Mouse (Mus musculus) frontal cortex, adult (tissue): ENCODE measurements at regions not wholly inside any gene's neighbourhood (a gene's known extent, or its start where the extent isn't known, plus 50 kb on each side); places are given as distances from the start of the nearest gene placed in this dataset.
A peak's percentile ranks its signal among the peaks of the same experiment; 100 is the strongest.

Experiments used
- ATAC-seq: cut with Nextera tagmentation; 2 replicates; pipeline ENCODE4 v1.9.2; 2017; ENCODE audit warnings: mild to moderate bottlenecking, moderate library complexity, mixed read lengths; ENCODE audit not compliant: low TSS enrichment

DNA sequence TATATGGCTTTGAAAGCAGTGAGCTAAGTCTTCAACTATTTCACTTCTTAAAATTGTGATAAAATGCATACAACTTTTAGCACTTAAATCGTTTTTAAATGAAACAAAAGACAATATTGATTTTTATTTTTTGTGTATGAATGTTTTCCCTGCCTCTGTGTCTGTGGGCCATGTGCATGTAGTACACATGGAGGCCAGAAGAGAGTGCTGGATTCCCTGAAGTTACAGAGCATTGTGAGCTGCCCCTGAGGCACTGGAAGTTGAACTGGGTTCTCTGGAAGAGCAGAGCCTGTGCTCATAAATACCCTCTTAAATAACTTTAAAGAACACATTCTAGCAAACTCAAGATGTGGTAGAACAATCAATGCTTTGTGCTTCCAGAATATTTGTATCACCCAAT, 61.8 kb upstream of the Gm6812 start:
- peak; percentile 64; the same call in 1 of the 2 replicates for ATAC-seq

GRCm38 (mm10) chrX:68953298-68953697, 60.4 kb upstream of the Gm6812 start:
- no peak for ATAC-seq

DNA sequence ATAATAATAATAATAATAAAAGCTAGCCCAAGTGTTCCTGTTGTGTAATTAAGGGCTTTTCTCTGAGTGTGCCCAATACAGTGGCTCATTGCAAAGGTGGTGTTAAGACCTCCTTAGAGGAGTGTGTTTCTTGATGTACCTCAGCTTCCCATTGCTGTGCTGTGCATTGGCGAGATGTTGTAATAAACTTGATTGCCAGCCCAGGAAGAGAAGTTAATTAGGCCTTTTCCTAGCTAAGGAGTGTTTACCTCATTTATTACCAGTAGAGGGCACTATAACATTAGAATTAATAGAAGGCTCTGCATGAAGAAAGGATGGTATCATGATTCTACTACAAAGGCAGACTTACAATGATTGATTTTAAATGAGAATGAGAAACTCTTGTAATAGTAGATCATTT, 57.9 kb upstream of the Gm6812 start:
- peak; percentile 70 for ATAC-seq

- ATAC-seq = peak; percentile 50
Measured at GRCm38 (mm10) chrX:68945741-68946140, 52.9 kb upstream of the Gm6812 start.
